Mouse (Mus musculus) right cerebral cortex, postnatal 25 days (tissue): Measurements from ENCODE around the gene Lhx6.

Source experiments
- DNase-seq: peaks from one replicate; pipeline ENCODE4 v3.0.0; 2022

The Lhx6 gene

DNA sequence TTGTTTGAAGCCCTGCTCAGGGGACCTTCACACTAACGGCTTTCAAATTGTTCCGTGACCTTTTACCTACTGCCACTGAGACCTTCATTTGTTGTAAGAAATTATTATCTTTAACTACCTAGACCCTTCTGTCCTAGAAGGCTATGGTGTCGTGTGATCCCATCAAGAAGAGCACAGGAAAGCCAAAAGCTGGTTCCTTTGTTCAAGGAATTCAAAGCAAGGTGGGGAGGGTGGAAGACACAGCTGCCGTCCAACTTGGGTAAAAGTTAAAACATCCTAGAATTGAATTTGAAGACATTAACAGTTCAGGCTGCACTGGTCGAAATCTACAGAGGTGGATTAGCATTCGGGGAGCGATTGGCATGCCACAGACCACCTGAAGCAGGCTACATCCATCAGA is 71.2 kb downstream of the Lhx6 start:
- no peak for DNase-seq

DNA sequence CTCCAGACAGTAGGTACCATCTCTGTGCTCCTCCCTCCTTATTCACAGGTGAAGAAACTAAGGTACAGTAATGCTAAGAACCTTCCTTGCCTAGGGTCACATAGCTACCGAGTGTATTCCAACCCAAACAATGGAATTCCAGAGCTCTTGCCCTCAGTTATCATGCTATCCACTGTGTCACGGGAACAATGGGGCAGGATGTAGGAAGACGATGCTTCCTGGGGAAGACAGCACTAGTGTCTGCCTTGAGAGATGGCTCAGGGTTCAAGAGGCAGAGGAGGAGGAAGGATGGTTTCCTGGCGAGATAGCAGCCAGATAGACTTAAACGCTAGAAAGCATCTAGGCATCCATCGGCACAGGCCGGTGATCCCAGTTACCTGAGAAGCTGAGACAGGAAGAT is 72.3 kb downstream of the Lhx6 start:
- DNase-seq: no peak
